Mouse (Mus musculus): ENCODE measurements around the gene Camk1g. TPM values are rescaled to one million over a fixed set of nuclear protein-coding genes. Genes with fewer than 3 reads are reported as not detected.

Gene Camk1g
- total and polyA plus RNA-seq, 3 experiments = not detected

DNA sequence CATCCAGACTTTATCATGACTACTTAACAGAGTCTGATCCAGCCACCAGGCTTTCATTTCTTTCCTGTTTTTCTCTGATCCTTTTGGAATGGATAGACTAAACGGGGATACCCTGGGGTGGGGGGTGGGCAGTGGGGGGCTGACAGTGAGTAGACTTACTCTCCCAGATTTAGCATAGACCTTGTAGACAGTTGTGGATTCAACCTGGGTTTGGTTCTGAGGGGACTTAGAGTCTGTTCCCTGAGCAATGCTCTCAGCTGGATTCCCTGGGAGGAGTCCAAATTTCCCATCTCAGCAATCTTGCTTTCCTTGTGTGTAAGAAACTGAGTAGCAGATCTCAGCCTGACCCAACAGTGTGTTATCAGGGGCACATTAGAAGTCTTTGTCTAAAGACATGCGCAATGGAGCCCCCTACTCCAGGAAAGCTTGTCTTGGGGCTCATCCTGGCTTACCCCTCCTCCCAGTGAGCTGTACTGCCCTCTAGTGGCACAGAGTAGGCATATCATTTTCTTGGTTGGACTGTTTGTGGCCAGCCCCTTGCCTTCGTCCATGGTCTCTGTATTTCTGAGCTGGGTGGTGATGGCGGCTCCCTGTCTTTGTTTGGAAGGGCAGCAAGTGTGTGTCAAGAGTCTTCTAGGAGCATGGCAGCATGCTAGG is 6.5 kb upstream of the Camk1g start:
- TF ChIP-seq MAZ (IDR thresholded peaks at IDR 0.05; ENCODE audit: low read depth, low read length) (0 out of 2 replicates have a peak, but pooled peaks have one; percentile 34), SMC3 (IDR thresholded peaks at IDR 0.05; ENCODE audit: low read depth, low read length) (peak; percentile 69), MXI1 (IDR thresholded peaks at IDR 0.05; ENCODE audit: low read depth, low read length) (no peak), ELF1 (IDR thresholded peaks at IDR 0.05; ENCODE audit: low read depth, low read length) (no peak), MAFK (IDR thresholded peaks at IDR 0.05; ENCODE audit: insufficient replicate concordance, low read length) (no peak), CTCF (conservative IDR thresholded peaks at IDR 0.05 in 1 of 2, IDR thresholded peaks at IDR 0.05 in 1 of 2; ENCODE audit: low read depth in 2 of 2, low read length in 2 of 2) (peak; percentile 78), NELFE (IDR thresholded peaks at IDR 0.05; ENCODE audit: low read depth, low read length) (no peak), NRF1 (IDR thresholded peaks at IDR 0.05; ENCODE audit: low read depth, low read length) (peak; percentile 57; the same call in 1 of the 2 replicates), TCF12 (IDR thresholded peaks at IDR 0.05; ENCODE audit: low read depth, low read length) (no peak), RAD21 (IDR thresholded peaks at IDR 0.05; ENCODE audit: low read depth, low read length) (peak; percentile 67)
- Histone ChIP-seq H3K4me2 (ENCODE audit: insufficient read depth, low read depth, poor library complexity, severe bottlenecking) (no peak overlapping the region), H3K4me3 (replicated peaks in 1 of 3; ENCODE audit: low read depth in 2 of 3, low read length in 2 of 3, poor library complexity in 1 of 3) (no peak overlapping the region), H3K36me3 (replicated peaks in 1 of 2; ENCODE audit: control insufficient read depth in 1 of 2, insufficient read depth in 1 of 2, low read length in 1 of 2) (no peaks in the 10 kb centered on the region), H3K4me1 (ENCODE audit: control insufficient read depth in 1 of 2, insufficient read depth in 2 of 2) (no peaks in the 10 kb centered on the region), H3K9me3 (replicated peaks; ENCODE audit: low read length) (peaks cover 19% of the 10 kb centered on the region), H3K9ac (ENCODE audit: insufficient read depth, low read depth) (no peak overlapping the region), H3K27me3 (replicated peaks) (peaks cover 34% of the 10 kb centered on the region), H3K27ac (ENCODE audit: insufficient read depth, low read depth) (no peak overlapping the region), H3K79me2 (replicated peaks; ENCODE audit: control insufficient read depth, extremely low read depth, insufficient read depth, poor library complexity, severe bottlenecking) (no peaks in the 10 kb centered on the region)
- dilution Hi-C loops (cut with MboI; ENCODE audit: extremely low pct_ligation_motif_present, extremely low pct_unique_long_range_greater_than_20kb, low sequenced_read_pairs) (no loop called here), in situ Hi-C loops (cut with MboI; ENCODE audit: low pct_ligation_motif_present, low pct_unique_long_range_greater_than_20kb, low sequenced_read_pairs) (loop anchor here (5.0 to 10.0 kb wide), 2 partner anchors 34 to 52 kb away; no protein-coding TSS in a partner anchor)
- peak; percentile 53 for DNase-seq (ENCODE audit: extremely low read depth)

GRCm38 (mm10) chr1:193373906-193374413 is 3.9 kb upstream of the Camk1g start:
- Histone ChIP-seq H3K9ac (ENCODE audit: insufficient read depth, low read depth) (no peak overlapping the region), H3K4me1 (ENCODE audit: control insufficient read depth in 1 of 2, insufficient read depth in 2 of 2) (peaks cover 0 to 14% of the 10 kb centered on the region in 2 experiments; a peak in 2 of 4 replicates), H3K9me3 (replicated peaks; ENCODE audit: low read length) (peaks cover 19% of the 10 kb centered on the region), H3K79me2 (replicated peaks; ENCODE audit: control insufficient read depth, extremely low read depth, insufficient read depth, poor library complexity, severe bottlenecking) (no peaks in the 10 kb centered on the region), H3K4me3 (replicated peaks in 1 of 3; ENCODE audit: low read depth in 2 of 3, low read length in 2 of 3, poor library complexity in 1 of 3) (no peak overlapping the region), H3K4me2 (ENCODE audit: insufficient read depth, low read depth, poor library complexity, severe bottlenecking) (no peak overlapping the region), H3K27ac (ENCODE audit: insufficient read depth, low read depth) (no peak overlapping the region), H3K27me3 (replicated peaks) (peaks cover 13% of the 10 kb centered on the region), H3K36me3 (replicated peaks in 1 of 2; ENCODE audit: control insufficient read depth in 1 of 2, insufficient read depth in 1 of 2, low read length in 1 of 2) (no peaks in the 10 kb centered on the region)
- no peak for DNase-seq (ENCODE audit: extremely low read depth)
- dilution Hi-C loops (cut with MboI; ENCODE audit: extremely low pct_ligation_motif_present, extremely low pct_unique_long_range_greater_than_20kb, low sequenced_read_pairs) = no loop called here
- TF ChIP-seq EP300 (IDR thresholded peaks at IDR 0.05; ENCODE audit: low read length) (no peak), KAT2A (IDR thresholded peaks at IDR 0.05; ENCODE audit: insufficient replicate concordance, low read length) (no peak), GABPA (IDR thresholded peaks at IDR 0.05; ENCODE audit: insufficient replicate concordance, low read depth, low read length) (no peak), NELFE (IDR thresholded peaks at IDR 0.05; ENCODE audit: low read depth, low read length) (no peak), BHLHE40 (IDR thresholded peaks at IDR 0.05; ENCODE audit: low read depth, low read length) (no peak), ZKSCAN1 (IDR thresholded peaks at IDR 0.05; ENCODE audit: borderline replicate concordance, low read depth, low read length) (no peak), USF2 (conservative IDR thresholded peaks at IDR 0.05; ENCODE audit: low read depth, low read length) (no peak), SIN3A (IDR thresholded peaks at IDR 0.05; ENCODE audit: low read length) (no peak), ELF1 (IDR thresholded peaks at IDR 0.05; ENCODE audit: low read depth, low read length) (no peak), TBP (conservative IDR thresholded peaks at IDR 0.05; ENCODE audit: low read depth, low read length) (no peak), USF1 (IDR thresholded peaks at IDR 0.05; ENCODE audit: low read depth, low read length) (no peak), ZC3H11A (IDR thresholded peaks at IDR 0.05; ENCODE audit: low read depth, low read length) (no peak), SMC3 (IDR thresholded peaks at IDR 0.05; ENCODE audit: low read depth, low read length) (no peak), RCOR1 (conservative IDR thresholded peaks at IDR 0.05; ENCODE audit: low read depth, low read length) (no peak), ETS1 (conservative IDR thresholded peaks at IDR 0.05; ENCODE audit: low read depth, low read length) (no peak), JUND (conservative IDR thresholded peaks at IDR 0.05; ENCODE audit: low read depth, low read length) (no peak)
- in situ Hi-C loops (cut with MboI; ENCODE audit: low pct_ligation_motif_present, low pct_unique_long_range_greater_than_20kb, low sequenced_read_pairs) = loop anchor here (10.0 kb wide), 1 partner anchor 49 kb away; no protein-coding TSS in a partner anchor
